Mouse (Mus musculus) right cerebral cortex, adult 18-20 months (tissue): Measurements from ENCODE around the gene Il17re.

Experiments
- DNase-seq: peaks from one replicate; pipeline ENCODE4 v3.0.0; 2022; ENCODE audit warnings: mixed read lengths

The Il17re gene

DNA sequence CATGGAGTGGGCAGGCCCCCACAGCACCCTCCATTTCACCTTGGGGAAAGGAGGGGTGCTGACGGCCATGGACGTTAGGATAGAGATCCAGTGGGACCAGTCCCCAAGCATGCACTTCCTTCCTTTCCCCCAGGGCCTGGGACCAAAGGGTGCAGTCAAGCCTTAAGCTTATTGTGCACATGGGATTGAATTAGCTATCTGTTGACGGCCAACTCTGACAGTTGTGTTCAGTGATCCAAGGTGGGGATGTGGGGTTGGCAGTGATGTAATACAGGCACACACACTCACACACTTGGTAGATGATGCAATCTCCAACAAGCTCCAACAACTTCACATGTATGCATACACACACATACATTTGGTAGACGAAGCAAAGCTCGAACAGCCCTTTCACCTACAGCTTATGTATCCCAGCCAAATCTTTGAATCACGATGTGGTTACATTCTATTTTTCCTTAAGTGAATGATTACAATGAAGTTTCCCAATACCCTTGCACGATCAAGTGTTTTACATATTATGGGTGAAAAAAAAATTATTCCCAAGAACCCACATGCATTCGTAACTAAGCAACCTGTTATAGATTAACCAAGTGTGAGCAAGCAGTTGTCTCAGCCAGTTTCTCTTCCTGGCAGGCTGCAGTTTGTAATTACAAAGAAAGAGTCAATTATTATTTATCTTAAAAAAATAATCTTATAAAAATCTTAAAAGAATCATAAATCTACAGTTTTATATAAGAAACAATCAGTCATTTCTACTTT, 13.9 kb upstream of the Il17re start:
- no peak for DNase-seq

DNA sequence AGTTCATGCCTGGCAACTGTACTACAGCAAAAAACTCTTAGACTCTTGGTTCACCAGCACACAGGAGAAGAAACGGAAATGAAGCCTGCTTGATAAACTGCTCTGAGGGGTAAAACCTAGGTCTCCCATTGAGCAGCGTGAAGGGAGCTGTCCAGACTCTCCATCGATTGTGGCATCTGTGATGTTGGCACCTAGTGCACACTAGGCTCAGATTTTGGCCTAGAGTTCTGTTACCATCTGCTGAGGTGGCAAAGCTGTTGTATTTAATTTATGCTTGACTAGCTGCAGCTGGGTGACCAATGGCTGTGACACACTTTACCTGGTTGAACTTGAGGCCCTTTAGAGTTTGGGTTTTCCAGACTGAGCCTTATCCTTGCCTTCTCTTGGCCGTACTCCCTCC, 10.6 kb upstream of the Il17re start:
- no peak for DNase-seq

- no peak for DNase-seq
These were observed 6.4 kb upstream of the Il17re start for GRCm38 (mm10) chr6:113451839-113452238.

- DNase-seq = no peak
These were observed 3.3 kb upstream of the Il17re start for GRCm38 (mm10) chr6:113455007-113455406.

GRCm38 (mm10) chr6:113458635-113459034, 351 bp downstream of the Il17re start:
- no peak for DNase-seq

- DNase-seq = no peak
These were observed 5.8 kb downstream of the Il17re start for GRCm38 (mm10) chr6:113464040-113464439.

- no peak for DNase-seq
These were observed 7.3 kb downstream of the Il17re start for GRCm38 (mm10) chr6:113465602-113466001.

- DNase-seq = no peak
These were observed 10.2 kb downstream of the Il17re start for GRCm38 (mm10) chr6:113468512-113468911.

DNA sequence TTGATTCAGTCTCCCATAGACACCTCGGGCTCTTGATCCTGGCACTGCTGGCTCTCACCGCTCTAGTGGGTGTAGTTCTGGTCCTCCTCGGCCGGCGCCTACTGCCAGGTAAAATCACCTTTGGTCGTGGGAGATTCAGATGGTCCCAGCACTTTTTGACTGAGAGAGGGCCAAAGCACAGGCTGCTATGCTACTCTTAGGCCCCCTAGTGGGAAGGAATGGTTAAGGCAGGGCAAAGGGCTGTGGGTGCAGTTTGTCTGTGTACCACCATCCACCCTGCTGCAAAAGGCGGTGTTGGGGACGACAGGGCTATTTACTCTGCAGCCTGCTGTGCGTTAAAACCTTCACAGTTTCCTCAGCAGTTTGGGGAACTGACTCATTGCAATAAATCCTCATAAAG, 10.7 kb downstream of the Il17re start:
- DNase-seq = peak; percentile 52

GRCm38 (mm10) chr6:113469432-113469831, 11.1 kb downstream of the Il17re start:
- peak; percentile 75 for DNase-seq

DNA sequence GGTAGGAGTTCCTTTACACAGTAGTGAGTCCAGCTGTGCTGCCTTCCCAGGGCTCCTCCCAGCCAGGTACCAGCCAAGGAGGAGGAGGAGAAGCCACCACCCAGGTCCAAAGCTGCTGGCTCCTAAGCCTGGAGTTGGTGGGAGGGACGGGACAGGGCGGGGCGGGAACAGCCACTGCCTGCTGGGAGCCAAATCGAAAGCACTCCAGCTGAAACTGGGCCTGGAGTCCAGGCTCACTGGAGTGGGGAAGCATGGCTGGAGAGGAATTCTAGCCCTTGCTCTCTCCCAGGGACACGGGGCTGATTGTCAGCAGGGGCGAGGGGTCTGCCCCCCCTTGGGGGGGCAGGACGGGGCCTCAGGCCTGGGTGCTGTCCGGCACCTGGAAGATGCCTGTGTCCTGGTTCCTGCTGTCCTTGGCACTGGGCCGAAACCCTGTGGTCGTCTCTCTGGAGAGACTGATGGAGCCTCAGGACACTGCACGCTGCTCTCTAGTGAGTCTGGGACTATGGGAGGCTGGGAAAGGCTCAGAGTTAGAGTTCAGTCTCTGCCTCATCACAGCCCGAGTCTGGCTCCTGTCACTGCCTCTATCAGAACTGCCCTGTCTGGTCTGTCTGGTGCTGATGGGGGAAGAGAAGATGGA, 13.1 kb downstream of the Il17re start, which contains the start of gene Il17rc:
Gene Il17rc (plus strand): TSS at position 131 of the 640 bp plus-strand sequence.
- no peak for DNase-seq

DNA sequence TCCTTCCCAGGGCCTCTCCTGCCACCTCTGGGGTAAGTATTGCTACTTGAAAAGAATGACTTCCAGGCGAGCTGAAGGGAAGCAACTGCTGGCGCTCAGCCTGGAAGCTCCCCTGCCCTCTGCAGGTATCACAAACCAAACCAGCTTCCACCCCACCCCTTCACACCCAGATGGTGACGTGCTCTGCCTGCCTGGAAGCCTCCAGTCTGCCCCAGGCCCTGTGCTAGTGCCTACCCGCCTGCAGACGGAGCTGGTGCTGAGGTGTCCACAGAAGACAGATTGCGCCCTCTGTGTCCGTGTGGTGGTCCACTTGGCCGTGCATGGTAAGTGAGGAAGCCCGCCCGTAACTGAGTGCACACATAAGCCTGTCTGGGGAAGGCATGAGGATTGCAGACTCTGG, 13.8 kb downstream of the Il17re start:
- no peak for DNase-seq

DNA sequence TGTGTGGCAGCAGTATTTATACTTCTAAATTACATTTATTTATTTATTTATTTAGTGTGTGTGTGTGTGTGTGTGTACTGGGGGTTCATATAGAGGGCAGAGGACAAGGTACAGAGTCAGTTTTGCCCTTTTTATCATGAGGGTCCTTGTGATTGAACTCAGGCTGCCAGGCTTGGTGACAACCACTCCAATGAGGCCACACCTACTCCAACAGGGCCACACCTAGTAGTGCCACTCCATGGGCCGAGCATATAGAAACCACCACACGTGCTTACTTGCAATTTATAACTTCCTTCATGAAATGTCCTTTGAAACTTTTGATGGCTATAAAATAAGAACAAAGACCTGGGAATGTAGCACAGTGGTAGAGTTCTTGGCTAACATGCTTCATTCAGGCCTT, 15.0 kb downstream of the Il17re start:
- DNase-seq = no peak

DNA sequence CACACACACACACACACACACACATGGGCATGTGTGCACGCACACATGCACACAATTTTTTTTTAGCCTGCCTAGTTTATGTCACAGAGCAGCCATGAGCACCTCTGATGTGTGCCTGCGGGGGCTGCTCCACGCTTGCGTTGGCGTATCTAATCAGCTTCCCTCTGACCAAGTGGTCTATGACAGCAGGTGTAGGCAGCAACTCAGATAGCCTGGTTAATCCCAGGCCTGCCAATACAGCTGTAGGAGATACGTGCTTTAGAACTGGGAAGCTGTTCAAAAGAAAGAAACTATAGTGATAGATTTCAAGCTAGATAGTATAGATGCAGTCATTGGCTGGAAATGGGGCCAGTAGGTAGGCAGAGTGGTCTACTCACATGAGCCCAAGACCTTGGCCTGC, 15.4 kb downstream of the Il17re start:
- no peak for DNase-seq

- DNase-seq = no peak
These were observed 19.1 kb downstream of the Il17re start for GRCm38 (mm10) chr6:113477353-113477752.

DNA sequence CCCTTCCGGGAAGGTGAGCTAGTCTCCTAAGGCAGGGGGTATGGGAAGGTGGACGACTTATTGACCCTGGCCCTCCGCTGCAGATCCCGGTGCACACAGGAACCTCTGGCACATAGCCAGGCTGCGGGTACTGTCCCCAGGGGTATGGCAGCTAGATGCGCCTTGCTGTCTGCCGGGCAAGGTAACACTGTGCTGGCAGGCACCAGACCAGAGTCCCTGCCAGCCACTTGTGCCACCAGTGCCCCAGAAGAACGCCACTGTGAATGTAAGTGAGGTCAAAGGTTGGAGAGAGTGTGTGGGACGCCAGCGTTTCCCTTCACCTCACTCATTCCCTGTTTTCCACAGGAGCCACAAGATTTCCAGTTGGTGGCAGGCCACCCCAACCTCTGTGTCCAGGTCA, 20.6 kb downstream of the Il17re start:
- no peak for DNase-seq

- DNase-seq = no peak
These were observed 22.5 kb downstream of the Il17re start for GRCm38 (mm10) chr6:113480555-113481373.

DNA sequence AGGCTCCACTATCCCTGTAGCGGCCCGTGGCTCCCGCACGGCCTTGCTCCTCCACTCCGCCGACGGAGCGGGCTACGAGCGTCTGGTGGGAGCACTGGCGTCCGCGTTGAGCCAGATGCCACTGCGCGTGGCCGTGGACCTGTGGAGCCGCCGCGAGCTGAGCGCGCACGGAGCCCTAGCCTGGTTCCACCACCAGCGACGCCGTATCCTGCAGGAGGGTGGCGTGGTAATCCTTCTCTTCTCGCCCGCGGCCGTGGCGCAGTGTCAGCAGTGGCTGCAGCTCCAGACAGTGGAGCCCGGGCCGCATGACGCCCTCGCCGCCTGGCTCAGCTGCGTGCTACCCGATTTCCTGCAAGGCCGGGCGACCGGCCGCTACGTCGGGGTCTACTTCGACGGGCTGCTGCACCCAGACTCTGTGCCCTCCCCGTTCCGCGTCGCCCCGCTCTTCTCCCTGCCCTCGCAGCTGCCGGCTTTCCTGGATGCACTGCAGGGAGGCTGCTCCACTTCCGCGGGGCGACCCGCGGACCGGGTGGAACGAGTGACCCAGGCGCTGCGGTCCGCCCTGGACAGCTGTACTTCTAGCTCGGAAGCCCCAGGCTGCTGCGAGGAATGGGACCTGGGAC, 24.3 kb downstream of the Il17re start:
- DNase-seq = peak; percentile 59

GRCm38 (mm10) chr6:113483100-113483615, 24.9 kb downstream of the Il17re start, which contains the start of gene Creld1:
TSS of gene Creld1 (plus strand) at chr6:113483297.
- DNase-seq = peak; percentile 97

DNA sequence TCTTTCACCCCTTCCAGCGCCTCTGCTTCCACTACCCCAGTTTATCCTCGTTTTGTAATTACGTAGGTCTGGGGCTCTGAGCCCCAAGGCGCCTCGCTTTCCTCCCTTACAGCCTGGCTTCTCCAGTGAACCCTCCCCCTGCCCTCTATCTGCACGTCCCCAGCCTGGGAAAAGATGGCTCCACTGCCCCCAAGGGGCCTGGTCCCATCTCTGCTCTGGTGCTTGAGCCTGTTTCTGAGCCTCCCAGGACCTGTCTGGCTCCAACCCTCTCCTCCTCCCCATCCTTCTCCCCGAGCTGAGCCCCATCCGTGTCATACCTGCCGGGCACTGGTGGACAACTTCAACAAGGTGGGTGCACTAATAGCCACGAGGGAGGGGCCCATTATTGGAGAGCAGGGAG, 25.4 kb downstream of the Il17re start:
- DNase-seq = no peak

GRCm38 (mm10) chr6:113487125-113487576, 28.9 kb downstream of the Il17re start:
- DNase-seq = no peak

DNA sequence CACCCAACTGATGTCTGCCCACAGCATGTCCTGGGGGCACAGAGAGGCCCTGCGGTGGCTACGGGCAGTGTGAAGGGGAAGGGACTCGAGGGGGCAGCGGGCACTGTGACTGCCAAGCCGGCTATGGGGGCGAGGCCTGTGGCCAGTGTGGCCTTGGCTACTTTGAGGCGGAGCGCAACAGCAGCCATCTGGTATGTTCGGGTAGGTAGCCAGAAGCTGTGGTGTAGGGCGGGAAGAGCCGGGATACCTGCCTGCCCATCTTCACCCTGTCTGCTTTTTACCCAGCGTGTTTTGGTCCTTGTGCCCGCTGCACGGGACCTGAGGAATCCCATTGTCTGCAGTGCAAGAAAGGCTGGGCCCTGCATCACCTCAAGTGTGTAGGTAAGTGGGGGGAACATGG, 31.1 kb downstream of the Il17re start:
- DNase-seq = no peak
